Mouse (Mus musculus) erythroblast, embryonic 14.5 days (primary cell): ENCODE measurements around the gene Med13. TPM values are rescaled to one million over a fixed set of nuclear protein-coding genes. Genes with fewer than 3 reads are reported as not detected.

Source experiments
- H3K27me3 ChIP-seq: 2 replicates; pipeline ENCODE4 v1.6.1; 2012; ENCODE audit warnings: inconsistent platforms; ENCODE audit not compliant: control insufficient read depth
- H3K36me3 ChIP-seq: 2 replicates; pipeline ENCODE4 v1.6.1; 2012; ENCODE audit warnings: mild to moderate bottlenecking, inconsistent platforms; ENCODE audit not compliant: control insufficient read depth
- H3K4me1 ChIP-seq: 2 replicates; pipeline ENCODE4 v1.6.1; 2012; ENCODE audit warnings: inconsistent platforms; ENCODE audit not compliant: control insufficient read depth
- H3K4me3 ChIP-seq: replicated peaks from 2 replicates; pipeline ENCODE3; 2012; ENCODE audit warnings: moderate library complexity, mild to moderate bottlenecking, inconsistent platforms
- H3K9me3 ChIP-seq: 2 replicates; pipeline ENCODE4 v1.6.1; 2012; ENCODE audit warnings: low read length, inconsistent platforms, mixed read lengths; ENCODE audit not compliant: control insufficient read depth
- GATA1 ChIP-seq: IDR thresholded peaks from 2 replicates; pipeline ENCODE4 v1.6.1; 2012; ENCODE audit warnings: low read length, inconsistent platforms, mixed read lengths
- TAL1 ChIP-seq: IDR thresholded peaks from 3 replicates; pipeline ENCODE4 v1.6.1; 2012; ENCODE audit warnings: low read length, inconsistent platforms, mixed read lengths
- polyA plus RNA-seq: library from polyadenylated mRNA; stranded (reverse); fragments of >175 nt; gene quantifications from 2 replicates; pipeline ENCODE4 v1.2.3, GENCODE M21; 2012

Med13 gene
- polyA plus RNA-seq: 0.34 and 0.42 TPM in 2 replicates

DNA sequence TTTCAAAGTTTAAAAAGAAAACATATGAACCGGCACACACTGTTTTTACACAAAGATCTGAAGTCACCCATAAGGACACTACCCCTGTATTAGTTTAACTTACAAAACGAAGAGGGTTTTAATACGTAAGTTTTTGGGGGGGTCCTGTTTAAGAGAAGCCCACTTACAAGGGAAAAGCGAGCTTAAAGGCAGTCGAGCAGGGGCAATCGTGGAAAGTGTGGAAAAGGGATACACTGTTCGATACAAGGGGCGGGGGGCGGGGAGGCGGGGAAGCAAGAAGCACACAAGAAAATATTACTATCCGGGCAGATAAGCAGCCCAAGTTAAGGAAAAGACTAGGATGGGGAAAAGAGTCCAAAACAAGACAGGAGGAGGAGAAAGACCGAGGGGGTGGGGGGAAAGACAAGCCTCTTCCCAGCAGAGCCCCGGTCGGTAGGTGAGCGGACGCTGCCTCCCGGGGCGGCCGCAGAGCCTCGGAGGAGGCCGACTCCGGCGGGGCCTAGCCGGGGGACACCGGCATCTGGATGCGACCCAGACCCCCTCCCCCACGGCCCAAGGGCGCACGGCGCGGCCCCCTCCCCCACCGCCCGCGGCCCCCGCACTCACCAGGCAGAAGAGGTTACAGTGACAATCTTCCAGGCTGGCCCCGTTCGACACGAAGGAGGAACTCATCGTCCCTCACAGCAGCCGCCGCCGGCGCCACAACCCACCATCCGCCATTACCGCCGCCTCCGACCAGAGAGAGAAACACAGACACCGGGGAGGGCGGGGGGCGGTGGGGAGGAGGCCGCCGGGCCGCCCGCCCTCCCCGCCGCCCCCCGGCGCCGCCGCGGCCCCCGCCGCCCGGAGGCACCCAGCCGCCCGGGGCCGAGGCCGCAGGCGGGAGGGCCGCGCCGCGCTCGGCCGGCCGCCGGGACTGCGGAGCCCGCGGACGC, at the start of gene Med13:
Gene Med13, minus strand, starts transcription at position 749 of the 935 bp plus-strand sequence.
- H3K27me3 ChIP-seq: peaks cover 33% of the 10 kb centered on the region
- H3K4me3 ChIP-seq: peak within 1 kb of the TSS; percentile 98
- H3K4me1 ChIP-seq: peaks cover 26% of the 10 kb centered on the region
- no peaks in the 10 kb centered on the region for H3K9me3 ChIP-seq
- TF ChIP-seq TAL1 (no peak), GATA1 (no peak)
- peaks cover 33% of the 10 kb centered on the region for H3K36me3 ChIP-seq

DNA sequence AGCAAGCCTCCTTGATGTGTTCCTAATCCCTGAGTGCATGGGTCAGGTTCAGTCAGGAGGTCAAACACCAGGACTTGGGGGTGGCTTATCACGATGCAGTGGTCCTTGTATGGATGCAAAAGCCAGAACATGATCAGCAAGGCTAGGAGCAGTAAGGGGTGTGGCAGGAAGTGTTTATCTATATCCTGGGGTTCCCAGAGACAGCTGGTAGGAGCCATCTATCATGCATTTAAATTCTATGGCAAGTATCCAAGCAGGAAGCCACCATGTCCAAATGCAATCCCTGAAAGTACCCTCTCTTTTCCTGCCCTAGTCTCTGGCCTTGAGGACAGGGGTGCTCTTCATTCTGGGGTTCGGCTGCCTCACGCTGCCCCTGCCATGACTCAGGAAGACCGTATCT, 47.2 kb upstream of the Med13 start:
- Histone ChIP-seq H3K36me3 (no peaks in the 10 kb centered on the region), H3K4me3 (no peak overlapping the region), H3K4me1 (peaks cover 14% of the 10 kb centered on the region), H3K27me3 (no peaks in the 10 kb centered on the region), H3K9me3 (no peaks in the 10 kb centered on the region)
- TF ChIP-seq TAL1: no peak
- no peak for TF ChIP-seq GATA1

DNA sequence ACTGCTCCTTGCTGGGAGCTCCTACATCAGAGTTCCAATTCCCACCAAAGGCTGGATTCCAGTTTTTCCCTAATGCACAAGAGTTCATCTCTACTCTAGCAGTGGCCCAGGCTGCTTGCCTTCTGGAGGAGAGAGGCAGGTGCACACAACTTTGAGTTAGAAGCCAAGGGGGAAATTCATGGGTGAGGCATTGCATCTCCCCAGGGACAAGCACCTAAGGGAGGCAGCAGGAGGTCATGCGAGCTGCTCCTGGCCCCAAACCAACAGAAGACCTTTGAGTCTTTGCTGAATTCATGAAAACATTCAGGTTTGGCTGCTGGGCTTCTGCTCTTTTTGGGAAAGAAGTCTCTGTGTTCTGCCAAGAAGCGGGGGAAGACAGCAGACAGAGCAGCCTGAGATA, 46.4 kb upstream of the Med13 start:
- H3K36me3 ChIP-seq: no peaks in the 10 kb centered on the region
- peaks cover 9% of the 10 kb centered on the region for H3K4me1 ChIP-seq
- no peaks in the 10 kb centered on the region for H3K27me3 ChIP-seq
- no peak overlapping the region for H3K4me3 ChIP-seq
- TF ChIP-seq TAL1: no peak
- no peak for TF ChIP-seq GATA1
- H3K9me3 ChIP-seq: no peaks in the 10 kb centered on the region

GRCm38 (mm10) chr11:86399241-86400107, 42.1 kb upstream of the Med13 start:
- Histone ChIP-seq H3K4me1 (peaks cover 27% of the 10 kb centered on the region), H3K9me3 (no peaks in the 10 kb centered on the region), H3K36me3 (no peaks in the 10 kb centered on the region), H3K27me3 (no peaks in the 10 kb centered on the region), H3K4me3 (no peak overlapping the region)
- no peak for TF ChIP-seq GATA1
- no peak for TF ChIP-seq TAL1

- Histone ChIP-seq H3K27me3 (no peaks in the 10 kb centered on the region), H3K9me3 (no peaks in the 10 kb centered on the region), H3K4me3 (no peak overlapping the region), H3K4me1 (peaks cover 35% of the 10 kb centered on the region), H3K36me3 (no peaks in the 10 kb centered on the region)
- TF ChIP-seq TAL1 (no peak), GATA1 (no peak)
These were observed 39.7 kb upstream of the Med13 start for GRCm38 (mm10) chr11:86396950-86397594.

GRCm38 (mm10) chr11:86396518-86396917, 39.1 kb upstream of the Med13 start:
- Histone ChIP-seq H3K4me1 (peaks cover 37% of the 10 kb centered on the region), H3K4me3 (no peak overlapping the region), H3K27me3 (no peaks in the 10 kb centered on the region), H3K9me3 (no peaks in the 10 kb centered on the region), H3K36me3 (no peaks in the 10 kb centered on the region)
- no peak for TF ChIP-seq GATA1

DNA sequence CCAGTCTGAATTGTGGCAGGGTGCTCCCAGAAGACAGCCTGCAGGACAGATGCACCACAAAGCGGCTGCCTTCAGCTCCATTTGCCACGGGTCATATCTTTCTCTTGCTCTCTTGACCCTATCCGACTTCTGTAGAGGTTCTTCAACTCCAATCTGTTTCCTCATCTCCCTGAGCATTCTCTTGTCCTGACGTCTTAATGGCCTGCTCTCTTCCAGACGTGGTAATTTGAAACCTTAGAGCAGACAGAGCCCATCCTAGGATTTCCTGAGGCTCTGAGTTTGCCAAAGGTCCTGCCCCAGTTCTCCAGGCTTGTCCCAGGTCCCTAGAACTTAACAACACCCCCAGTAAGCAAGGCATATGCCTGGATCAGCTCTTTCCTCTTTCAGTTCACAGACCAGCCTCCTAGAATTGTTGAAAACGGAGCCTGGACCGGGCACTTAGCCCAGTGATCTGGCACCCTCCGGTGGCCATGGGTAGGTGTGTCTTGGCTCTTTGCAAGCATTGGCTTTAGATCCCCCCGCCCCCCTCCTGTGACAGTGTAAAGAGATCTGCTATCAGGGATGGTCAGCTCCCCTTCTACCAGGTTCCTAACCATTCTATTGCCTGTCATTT, 38.2 kb upstream of the Med13 start:
- TF ChIP-seq TAL1 (no peak), GATA1 (no peak)
- no peaks in the 10 kb centered on the region for H3K9me3 ChIP-seq
- H3K4me3 ChIP-seq: peak overlapping the region; percentile 17
- H3K36me3 ChIP-seq: no peaks in the 10 kb centered on the region
- no peaks in the 10 kb centered on the region for H3K27me3 ChIP-seq
- H3K4me1 ChIP-seq: peaks cover 37% of the 10 kb centered on the region

DNA sequence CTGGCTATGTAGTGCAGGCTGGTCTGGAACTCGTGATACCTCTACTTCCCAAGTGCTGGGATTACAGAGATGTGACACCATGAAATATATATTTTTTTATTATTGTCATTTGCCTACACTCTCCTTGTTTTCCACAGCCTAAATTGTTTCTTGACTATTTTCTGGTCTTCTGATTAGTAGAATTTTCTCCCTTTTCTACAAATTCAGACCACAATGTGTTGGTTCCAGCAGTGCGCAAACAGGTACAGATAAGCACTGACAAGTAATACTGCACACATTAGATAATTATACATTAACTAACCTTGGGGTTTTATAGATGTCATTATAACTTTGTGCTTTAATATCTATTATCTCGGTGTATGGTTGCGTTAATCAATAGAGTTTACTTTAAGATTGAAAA, 37.7 kb upstream of the Med13 start:
- no peaks in the 10 kb centered on the region for H3K27me3 ChIP-seq
- no peak overlapping the region for H3K4me3 ChIP-seq
- no peaks in the 10 kb centered on the region for H3K9me3 ChIP-seq
- H3K4me1 ChIP-seq: peaks cover 37% of the 10 kb centered on the region
- no peaks in the 10 kb centered on the region for H3K36me3 ChIP-seq
- TF ChIP-seq TAL1 (no peak), GATA1 (no peak)
